Mouse (Mus musculus) hindbrain, postnatal 0 days (tissue): ENCODE measurements around the gene Tspan12. TPM values are rescaled to one million over a fixed set of nuclear protein-coding genes. Genes with fewer than 3 reads are reported as not detected.
"Not testable (repeated sequence)": the region's sequence is repeated elsewhere in the genome, so short reads cannot be mapped to it uniquely, and the experiment has no call there.

ENCODE experiments used
- ATAC-seq: fragments of 200-750 bp; cut with Nextera tagmentation; 2 replicates; pipeline ENCODE4 v1.8.0; 2017; ENCODE audit warnings: mild to moderate bottlenecking, moderate TSS enrichment, moderate library complexity
- DNase-seq: peaks from one replicate; pipeline ENCODE4 v3.0.0-alpha.2; 2015; ENCODE audit warnings: low spot score
- H3K27ac ChIP-seq: fragments of 300-500 bp; sonication (generic); 2 replicates; pipeline ENCODE4 v1.5.1; 2014; ENCODE audit warnings: mild to moderate bottlenecking
- H3K27me3 ChIP-seq: fragments of 300-500 bp; sonication (generic); 2 replicates; pipeline ENCODE4 v1.6.1; 2014; ENCODE audit warnings: low read length, mixed read lengths; ENCODE audit not compliant: insufficient read depth
- H3K36me3 ChIP-seq: fragments of 300-500 bp; sonication (generic); 2 replicates; pipeline ENCODE4 v1.6.1; 2014; ENCODE audit warnings: low read length, mixed read lengths; ENCODE audit not compliant: insufficient read depth
- H3K4me1 ChIP-seq: fragments of 300-500 bp; sonication (generic); 2 replicates; pipeline ENCODE4 v1.6.1; 2014; ENCODE audit warnings: antibody characterized with exemption, low read length, mixed read lengths; ENCODE audit not compliant: insufficient read depth
- H3K4me2 ChIP-seq: fragments of 300-500 bp; sonication (generic); 2 replicates; pipeline ENCODE4 v1.6.1; 2014; ENCODE audit warnings: low read depth, mild to moderate bottlenecking, low read length, moderate library complexity, mixed read lengths
- H3K4me3 ChIP-seq: fragments of 300-500 bp; sonication (generic); 2 replicates; pipeline ENCODE4 v1.5.1; 2014; ENCODE audit warnings: low read length
- H3K9ac ChIP-seq: fragments of 300-500 bp; sonication (generic); replicated peaks from 2 replicates; pipeline ENCODE4 v1.6.1; 2014; ENCODE audit warnings: mild to moderate bottlenecking, low read length, moderate library complexity, mixed read lengths
- H3K9me3 ChIP-seq: fragments of 300-500 bp; sonication (generic); 2 replicates; pipeline ENCODE4 v1.6.1; 2016; ENCODE audit warnings: low read length, mixed read lengths
- CTCF ChIP-seq: IDR thresholded peaks from 2 replicates; pipeline ENCODE4 v1.5.1; 2016; ENCODE audit warnings: antibody characterized with exemption, control low read depth, low read depth
- WGBS: fragments of 180-500 bp; shearing (Covaris S2); extraction: QIAGEN DNeasy Blood & Tissue Kit; methylation state at CpG from one replicate; pipeline ENCODE4 v1.1.7; 2014; 5-methylcytosine and 5-hydroxymethylcytosine counted together
- polyA plus RNA-seq: library from polyadenylated mRNA; unstranded; fragments of >200 nt; fragmentation: Nextera tagmentation; extraction: Ambion mirVana; gene quantifications from 2 replicates; pipeline ENCODE4 v1.2.1, GENCODE M21; 2015
- total RNA-seq: library from RNA; depleted of rRNA; stranded (reverse); fragments of >200 nt; gene quantifications from 2 replicates; pipeline ENCODE4 v1.2.3, GENCODE M21; 2014; rRNA removed

Tspan12 gene
- total RNA-seq = 24.8 and 36.7 TPM in 2 replicates
- 62.5 and 65.6 TPM in 2 replicates for polyA plus RNA-seq

DNA sequence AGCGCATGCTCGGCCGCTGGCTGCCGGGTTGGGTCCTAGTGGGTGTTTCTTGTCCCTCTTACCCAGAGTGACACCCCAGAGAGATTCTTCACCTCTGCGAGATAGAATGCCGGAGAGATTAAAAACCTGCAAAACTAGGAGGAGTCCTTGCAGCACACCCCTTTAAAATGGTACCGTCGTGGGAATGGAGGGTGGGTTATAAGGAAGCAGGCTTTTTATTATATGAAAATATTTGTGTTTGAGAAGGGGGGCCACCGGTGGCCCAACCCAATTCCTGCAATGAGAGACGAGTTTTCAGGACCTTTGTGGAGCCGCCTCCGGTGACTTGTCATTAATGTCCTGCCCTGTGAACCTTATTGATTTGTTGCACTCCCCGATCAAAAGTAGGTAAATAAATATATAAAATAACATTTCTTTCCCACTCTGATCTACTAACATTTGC lies at the start of gene Tspan12:
Gene Tspan12, minus strand, starts transcription at position 172 of the 442 bp plus-strand sequence.
- Histone ChIP-seq H3K9me3 (no peaks in the 10 kb centered on the region), H3K36me3 (no peaks in the 10 kb centered on the region), H3K27me3 (no peaks in the 10 kb centered on the region), H3K4me1 (no peaks in the 10 kb centered on the region), H3K9ac (peak within 1 kb of the TSS; percentile 83), H3K4me3 (peak within 1 kb of the TSS; percentile 87), H3K4me2 (peak within 1 kb of the TSS; percentile 79), H3K27ac (peak within 1 kb of the TSS; percentile 84)
- TF ChIP-seq CTCF = no peak
- DNase-seq (no peak), ATAC-seq (peak; percentile 16; the same call in 1 of the 2 replicates)
- WGBS = 2% methylated on average over 13 of the region's 13 CpGs

DNA sequence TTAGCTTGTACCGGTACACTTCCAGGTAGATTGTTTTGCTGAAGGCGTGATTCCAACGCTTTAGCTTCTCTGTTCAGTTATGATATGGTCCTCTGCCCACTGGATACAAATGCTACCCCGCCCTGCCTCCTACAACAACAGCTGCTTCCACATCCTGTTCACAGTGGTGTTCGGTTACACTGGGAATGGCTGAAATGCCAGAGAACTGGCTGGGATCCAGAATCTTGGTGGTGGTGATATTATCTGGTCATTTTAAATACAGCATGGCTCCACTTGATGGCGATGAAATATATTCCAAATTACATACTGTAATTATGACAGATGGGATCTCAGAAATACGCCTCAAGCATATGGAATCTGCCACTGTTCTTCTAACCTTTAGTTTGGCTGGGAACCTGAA lies 42.1 kb upstream of the Tspan12 start:
- WGBS = 49% methylated on average over 7 of the region's 7 CpGs
- TF ChIP-seq CTCF = no peak
- no peak overlapping the region for H3K4me3 ChIP-seq
- DNase-seq (peak; percentile 78), ATAC-seq (peak; percentile 71)
- no peak overlapping the region for H3K4me2 ChIP-seq
- no peaks in the 10 kb centered on the region for H3K4me1 ChIP-seq
- no peaks in the 10 kb centered on the region for H3K9me3 ChIP-seq
- no peaks in the 10 kb centered on the region for H3K27me3 ChIP-seq
- no peak overlapping the region for H3K9ac ChIP-seq
- no peak overlapping the region for H3K27ac ChIP-seq
- H3K36me3 ChIP-seq = no peaks in the 10 kb centered on the region

DNA sequence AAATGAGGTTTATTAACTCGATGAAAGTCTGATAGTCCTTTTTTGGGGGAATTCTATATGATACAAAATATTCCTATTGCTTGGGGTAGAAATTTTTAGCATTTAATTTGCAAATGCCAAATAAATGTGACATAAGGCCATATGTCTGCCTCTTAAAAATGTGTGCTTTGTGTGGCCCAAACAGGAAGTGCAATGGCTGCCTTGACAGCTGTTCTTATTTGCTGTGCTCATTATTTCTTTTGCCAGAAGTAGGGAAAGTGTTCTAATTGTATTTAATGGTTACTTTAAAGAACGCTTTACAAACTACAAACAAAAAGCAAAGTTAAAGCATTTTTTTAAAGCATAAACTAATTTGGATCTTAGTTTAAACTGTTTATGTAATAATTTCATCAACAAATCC lies 36.8 kb upstream of the Tspan12 start:
- no peaks in the 10 kb centered on the region for H3K27me3 ChIP-seq
- 79% methylated on average over 2 of the region's 2 CpGs for WGBS
- DNase-seq (no peak), ATAC-seq (no peak)
- H3K4me2 ChIP-seq = no peak overlapping the region
- H3K36me3 ChIP-seq = no peaks in the 10 kb centered on the region
- no peak overlapping the region for H3K27ac ChIP-seq
- H3K9me3 ChIP-seq = no peaks in the 10 kb centered on the region
- H3K9ac ChIP-seq = no peak overlapping the region
- no peak overlapping the region for H3K4me3 ChIP-seq
- H3K4me1 ChIP-seq = no peaks in the 10 kb centered on the region
- no peak for TF ChIP-seq CTCF

DNA sequence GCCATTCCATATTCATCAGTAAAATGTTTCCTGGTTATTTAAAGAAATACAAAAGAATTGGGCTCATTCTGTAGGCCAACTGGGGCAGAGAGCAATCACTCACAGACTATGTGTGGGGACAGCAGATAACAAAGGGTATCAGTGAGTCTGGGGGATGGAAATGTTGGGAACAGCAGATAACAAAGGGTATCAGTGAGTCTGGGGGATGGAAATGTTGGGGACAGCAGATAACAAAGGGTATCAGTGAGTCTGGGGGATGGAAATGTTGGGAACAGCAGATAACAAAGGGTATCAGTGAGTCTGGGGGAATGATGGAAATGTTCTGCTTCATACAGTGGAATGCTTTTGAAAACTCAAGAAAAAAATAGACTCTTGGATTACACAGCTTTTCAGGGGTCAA lies 35.7 kb upstream of the Tspan12 start:
- not testable (repeated sequence) for H3K9me3 ChIP-seq, H3K27me3 ChIP-seq, H3K4me1 ChIP-seq, H3K27ac ChIP-seq, H3K4me3 ChIP-seq, H3K36me3 ChIP-seq, DNase-seq, ATAC-seq, H3K4me2 ChIP-seq, H3K9ac ChIP-seq

GRCm38 (mm10) chr6:21879496-21879895 lies 27.2 kb upstream of the Tspan12 start:
- ATAC-seq = no peak
- no peaks in the 10 kb centered on the region for H3K27me3 ChIP-seq
- WGBS = 80% methylated on average over 6 of the region's 6 CpGs

DNA sequence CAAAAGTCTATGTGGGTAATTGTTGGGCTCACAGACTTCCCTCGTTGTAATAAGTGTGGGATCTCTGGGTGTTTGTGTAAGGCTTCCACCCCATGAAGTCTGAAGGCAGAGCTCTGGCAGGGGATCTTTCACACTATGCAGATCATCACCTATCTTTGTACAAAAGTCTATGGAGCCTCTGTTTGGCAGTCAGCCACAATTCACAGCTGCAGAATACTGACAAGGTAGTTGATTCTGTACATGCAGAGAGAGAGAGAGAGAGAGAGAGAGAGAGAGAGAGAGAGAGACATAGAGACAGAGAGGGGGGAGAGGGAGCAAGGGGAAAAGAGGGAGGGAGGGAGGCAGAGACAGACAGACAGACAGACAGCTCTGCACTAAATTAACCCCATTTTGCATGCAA lies 15.0 kb upstream of the Tspan12 start:
- H3K27ac ChIP-seq = no peak overlapping the region
- DNase-seq (peak; percentile 28), ATAC-seq (no peak)
- no peak overlapping the region for H3K4me3 ChIP-seq
- no peak for TF ChIP-seq CTCF
- H3K27me3 ChIP-seq = no peaks in the 10 kb centered on the region
- H3K4me2 ChIP-seq = no peak overlapping the region
- no peak overlapping the region for H3K9ac ChIP-seq
- H3K9me3 ChIP-seq = no peaks in the 10 kb centered on the region
- 43% methylated on average over 1 of the region's 1 CpGs for WGBS
- no peaks in the 10 kb centered on the region for H3K4me1 ChIP-seq
- H3K36me3 ChIP-seq = no peaks in the 10 kb centered on the region

More at GRCm38 (mm10) chr6:21879496-21879895, 27.2 kb upstream of the Tspan12 start:
- no peak overlapping the region for H3K27ac ChIP-seq
- no peaks in the 10 kb centered on the region for H3K9me3 ChIP-seq
- no peak overlapping the region for H3K4me3 ChIP-seq
- no peaks in the 10 kb centered on the region for H3K36me3 ChIP-seq
- no peak for TF ChIP-seq CTCF
- no peaks in the 10 kb centered on the region for H3K4me1 ChIP-seq
- no peak for DNase-seq
- H3K9ac ChIP-seq = no peak overlapping the region
- no peak overlapping the region for H3K4me2 ChIP-seq

- H3K4me3 ChIP-seq = no peak overlapping the region
- no peak overlapping the region for H3K27ac ChIP-seq
- no peak for TF ChIP-seq CTCF
- ATAC-seq (no peak), DNase-seq (no peak)
- no peaks in the 10 kb centered on the region for H3K36me3 ChIP-seq
- no peak overlapping the region for H3K4me2 ChIP-seq
- H3K9ac ChIP-seq = no peak overlapping the region
- no peaks in the 10 kb centered on the region for H3K27me3 ChIP-seq
- H3K9me3 ChIP-seq = no peaks in the 10 kb centered on the region
- H3K4me1 ChIP-seq = no peaks in the 10 kb centered on the region
- WGBS = 69% methylated on average over 8 of the region's 8 CpGs
Observed at GRCm38 (mm10) chr6:21864179-21864578, 11.9 kb upstream of the Tspan12 start.
